Mouse (Mus musculus) adipocyte (in vitro differentiated cells): Measurements from ENCODE around the gene Zswim2.
"Not testable (repeated sequence)": the region's sequence is repeated elsewhere in the genome, so short reads cannot be mapped to it uniquely, and the experiment has no call there.

Experiments
- DNase-seq: peaks from one replicate; pipeline ENCODE4 v3.0.0-alpha.2; 2016; ENCODE audit warnings: low spot score

Zswim2 gene

GRCm38 (mm10) chr2:83940931-83941361 is at the start of gene Zswim2:
Gene Zswim2 (minus strand): TSS chr2:83941228.
- no peak for DNase-seq

- not testable (repeated sequence) for DNase-seq
These were observed 49.2 kb upstream of the Zswim2 start, which contains the start of gene Gm13691 for GRCm38 (mm10) chr2:83990253-83990652. Gene Gm13691 (plus strand): TSS chr2:83990553.

GRCm38 (mm10) chr2:83984443-83984842 is 43.4 kb upstream of the Zswim2 start, which contains the start of gene Gm13697:
Gene Gm13697 (plus strand): TSS chr2:83984743.
- DNase-seq: not testable (repeated sequence)

GRCm38 (mm10) chr2:83978633-83979032 is 37.6 kb upstream of the Zswim2 start, which contains the start of gene Gm13694:
Gene Gm13694 (plus strand): TSS chr2:83978933.
- not testable (repeated sequence) for DNase-seq

- DNase-seq: not testable (repeated sequence)
These were observed 31.8 kb upstream of the Zswim2 start, which contains the start of gene Gm13696 for GRCm38 (mm10) chr2:83972823-83973222. Gene Gm13696 (plus strand): TSS chr2:83973123.

GRCm38 (mm10) chr2:83967013-83967412 is 26.0 kb upstream of the Zswim2 start, which contains the start of gene Gm13695:
Gene Gm13695 (plus strand): TSS chr2:83967313.
- DNase-seq: not testable (repeated sequence)

GRCm38 (mm10) chr2:83961203-83961602 is 20.2 kb upstream of the Zswim2 start, which contains the start of gene Gm13693:
Gene Gm13693 (plus strand): TSS chr2:83961503.
- DNase-seq: not testable (repeated sequence)

- not testable (repeated sequence) for DNase-seq
These were observed 14.4 kb upstream of the Zswim2 start, which contains the start of gene Gm13698 for GRCm38 (mm10) chr2:83955393-83955792. Gene Gm13698 (plus strand): TSS chr2:83955693.

GRCm38 (mm10) chr2:83941792-83942191 is 764 bp upstream of the Zswim2 start:
- no peak for DNase-seq

GRCm38 (mm10) chr2:83941378-83941777 is 350 bp upstream of the Zswim2 start:
- no peak for DNase-seq

GRCm38 (mm10) chr2:83929478-83930088 is 11.4 kb downstream of the Zswim2 start:
- no peak for DNase-seq

- no peak for DNase-seq
These were observed 39.0 kb downstream of the Zswim2 start for GRCm38 (mm10) chr2:83901896-83902540.

- DNase-seq: peak; percentile 1
These were observed 47.3 kb downstream of the Zswim2 start for GRCm38 (mm10) chr2:83893701-83894100.

GRCm38 (mm10) chr2:83883850-83884420 is 57.1 kb downstream of the Zswim2 start:
- peak; percentile 78 for DNase-seq
